Mouse (Mus musculus) heart, embryonic 10.5 days (tissue): ENCODE data around the gene Abhd6. TPM values are rescaled to one million over a fixed set of nuclear protein-coding genes. Genes with fewer than 3 reads are reported as not detected.
"Not testable (repeated sequence)": the region's sequence is repeated elsewhere in the genome, so short reads cannot be mapped to it uniquely, and the experiment has no call there.

Source experiments
- DNase-seq: peaks from one replicate; pipeline ENCODE4 v3.0.0-alpha.2; 2017; ENCODE audit warnings: low spot score
- H3K27ac ChIP-seq: fragments of 300-500 bp; sonication (generic); 2 replicates; pipeline ENCODE4 v1.5.1; 2016; ENCODE audit warnings: mild to moderate bottlenecking
- H3K27me3 ChIP-seq: fragments of 300-500 bp; sonication (generic); 2 replicates; pipeline ENCODE4 v1.6.1; 2016; ENCODE audit warnings: mild to moderate bottlenecking; ENCODE audit not compliant: poor library complexity, insufficient read depth, severe bottlenecking
- H3K36me3 ChIP-seq: fragments of 300-500 bp; sonication (generic); 2 replicates; pipeline ENCODE4 v1.6.1; 2016; ENCODE audit warnings: mild to moderate bottlenecking, moderate library complexity
- H3K4me1 ChIP-seq: fragments of 300-500 bp; sonication (generic); 2 replicates; pipeline ENCODE4 v1.6.1; 2016; ENCODE audit warnings: mild to moderate bottlenecking
- H3K4me3 ChIP-seq: fragments of 300-500 bp; sonication (generic); 2 replicates; pipeline ENCODE4 v1.5.1; 2016; ENCODE audit warnings: mild to moderate bottlenecking, moderate library complexity
- H3K9me3 ChIP-seq: fragments of 300-500 bp; sonication (generic); 2 replicates; pipeline ENCODE4 v1.6.1; 2016; ENCODE audit warnings: mild to moderate bottlenecking, moderate library complexity
- WGBS: fragments of 180-500 bp; shearing (Covaris S2); methylation state at CpG from one replicate; pipeline ENCODE4 v1.1.7; 2016; 5-methylcytosine and 5-hydroxymethylcytosine counted together
- polyA plus RNA-seq: library from polyadenylated mRNA; unstranded; fragments of >200 nt; fragmentation: Nextera tagmentation; extraction: Ambion mirVana; gene quantifications from 2 replicates; pipeline ENCODE4 v1.2.1, GENCODE M21; 2016

Gene Abhd6
- polyA plus RNA-seq, 1 experiment from 2014 or later, result 16.0 TPM

- Histone ChIP-seq H3K9me3 (no peaks in the 10 kb centered on the region), H3K36me3 (no peaks in the 10 kb centered on the region), H3K27ac (no peak overlapping the region), H3K4me1 (peaks cover 16% of the 10 kb centered on the region; the same call in 1 of the 2 replicates), H3K4me3 (peak overlapping the region; percentile 16), H3K27me3 (peaks cover 44% of the 10 kb centered on the region)
- DNase-seq, result peak; percentile 79
- WGBS, result 18% methylated on average over 17 of the region's 17 CpGs
Observed at GRCm38 (mm10) chr14:8000831-8001685, 1.6 kb upstream of the Abhd6 start.

- H3K27ac ChIP-seq, result peak overlapping the region; percentile 78
- 1% methylated on average over 23 of the region's 23 CpGs for WGBS
- H3K9me3 ChIP-seq, result no peaks in the 10 kb centered on the region
- DNase-seq, result no peak
- peaks cover 44% of the 10 kb centered on the region for H3K27me3 ChIP-seq
- H3K36me3 ChIP-seq, result no peaks in the 10 kb centered on the region
- H3K4me3 ChIP-seq, result peak overlapping the region; percentile 73
- H3K4me1 ChIP-seq, result peaks cover 16% of the 10 kb centered on the region; the same call in 1 of the 2 replicates
Observed at GRCm38 (mm10) chr14:8003093-8003670, 480 bp downstream of the Abhd6 start.

DNA sequence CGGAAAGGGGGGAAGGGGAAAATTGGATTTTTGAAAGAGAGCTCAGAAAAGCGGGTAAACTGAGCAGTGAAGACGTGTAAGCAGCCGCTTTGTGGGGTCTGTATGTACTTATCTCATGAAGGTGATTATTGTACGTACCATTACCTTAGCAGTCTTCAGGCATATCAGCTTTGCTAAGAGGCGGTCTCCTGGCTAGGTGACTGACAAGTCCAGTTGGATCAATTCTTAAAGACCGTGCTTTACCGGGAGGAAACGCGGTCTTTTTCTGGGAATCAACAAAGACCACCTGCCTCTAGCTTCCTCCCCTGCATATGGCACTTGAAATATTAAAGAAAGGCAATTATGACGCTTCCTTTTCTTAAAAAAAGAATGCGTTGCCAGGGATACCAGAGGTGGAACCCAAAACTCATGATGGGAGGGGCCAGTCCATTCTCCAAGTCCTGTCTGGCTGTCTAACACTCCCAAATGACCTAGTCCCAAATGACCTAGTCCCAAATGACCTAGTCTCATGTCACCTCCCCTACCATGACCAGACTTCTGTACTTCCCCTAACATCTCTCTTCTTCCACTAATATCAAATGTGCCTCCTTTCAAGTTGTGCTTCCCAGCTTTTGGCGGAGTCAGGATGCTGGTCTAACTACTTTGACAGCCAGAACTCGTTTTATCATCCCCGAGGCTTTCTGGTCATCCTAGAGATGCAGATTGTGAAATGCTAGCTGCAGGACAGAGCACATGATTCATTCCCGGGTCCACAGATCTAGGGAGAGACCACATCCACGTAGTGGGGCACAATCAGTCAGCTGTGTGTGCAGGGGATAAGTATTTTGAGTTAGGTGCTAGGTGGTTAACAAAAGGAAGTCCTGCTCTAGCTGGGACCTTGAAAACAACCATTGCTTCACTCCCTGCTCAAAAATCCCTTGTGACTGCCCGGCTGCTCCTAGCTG is 1.3 kb downstream of the Abhd6 start:
- Histone ChIP-seq H3K9me3 (no peaks in the 10 kb centered on the region), H3K27ac (no peak overlapping the region), H3K36me3 (no peaks in the 10 kb centered on the region), H3K27me3 (peaks cover 43% of the 10 kb centered on the region), H3K4me3 (peak overlapping the region; percentile 73), H3K4me1 (peaks cover 16% of the 10 kb centered on the region; the same call in 1 of the 2 replicates)
- 54% methylated on average over 18 of the region's 18 CpGs for WGBS
- DNase-seq, result no peak

- peaks cover 14% of the 10 kb centered on the region; the same call in 1 of the 2 replicates for H3K4me1 ChIP-seq
- H3K36me3 ChIP-seq, H3K4me3 ChIP-seq, H3K27ac ChIP-seq, H3K9me3 ChIP-seq, DNase-seq: not testable (repeated sequence)
- 63% methylated on average over 3 of the region's 3 CpGs for WGBS
- H3K27me3 ChIP-seq, result peaks cover 23% of the 10 kb centered on the region
Observed at GRCm38 (mm10) chr14:8006061-8006460, 3.4 kb downstream of the Abhd6 start.

DNA sequence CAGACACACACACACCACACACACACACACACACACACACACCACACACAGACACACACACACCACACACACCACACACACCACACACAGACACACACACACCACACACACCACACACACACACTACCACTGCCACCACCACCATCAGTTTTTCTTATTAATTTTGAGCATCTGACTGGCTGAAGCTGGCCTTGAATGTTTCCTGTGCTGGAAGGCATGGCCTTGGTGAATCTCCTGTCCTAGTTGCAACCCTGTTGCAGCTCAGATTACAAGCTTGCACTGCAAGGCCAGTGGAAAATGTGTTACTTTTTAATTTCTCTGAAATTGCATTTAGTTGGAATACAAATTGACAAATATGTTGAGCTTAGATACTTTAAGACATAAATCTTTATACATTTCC is 4.4 kb downstream of the Abhd6 start:
- Histone ChIP-seq H3K4me3 (no peak overlapping the region), H3K27me3 (peaks cover 13% of the 10 kb centered on the region), H3K27ac (no peak overlapping the region), H3K9me3 (no peaks in the 10 kb centered on the region), H3K4me1 (0 out of 2 replicates have a peak, but pooled peaks cover 10% of the 10 kb centered on the region), H3K36me3 (no peaks in the 10 kb centered on the region)
- no peak for DNase-seq

DNA sequence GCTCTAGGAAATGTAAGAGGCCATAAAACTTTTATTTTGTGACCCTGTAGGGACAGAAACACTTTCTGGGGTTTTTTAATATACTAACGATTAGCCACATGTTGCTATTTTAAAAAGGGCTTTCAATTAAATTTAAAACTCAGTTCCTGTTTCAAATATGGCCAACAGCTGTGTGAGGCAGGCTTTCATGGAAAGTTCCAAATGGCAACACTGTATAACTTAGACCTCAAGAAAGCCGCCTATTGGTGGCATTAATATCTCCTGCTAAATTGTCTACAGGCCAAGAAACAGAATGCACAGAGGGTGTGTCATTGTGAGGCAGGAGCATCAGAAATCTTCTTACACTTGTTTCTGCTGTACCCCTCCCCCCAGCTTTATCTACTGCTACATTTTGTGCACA is 4.8 kb downstream of the Abhd6 start:
- DNase-seq, result no peak
- WGBS, result 81% methylated on average over 2 of the region's 2 CpGs
- 0 out of 2 replicates have a peak, but pooled peaks cover 8% of the 10 kb centered on the region for H3K4me1 ChIP-seq

GRCm38 (mm10) chr14:8007923-8008322 is 5.2 kb downstream of the Abhd6 start:
- 89% methylated on average over 10 of the region's 10 CpGs for WGBS
- H3K4me1 ChIP-seq, result 0 out of 2 replicates have a peak, but pooled peaks cover 6% of the 10 kb centered on the region
- no peaks in the 10 kb centered on the region for H3K9me3 ChIP-seq
- H3K36me3 ChIP-seq, result no peaks in the 10 kb centered on the region
- DNase-seq, result no peak
- H3K27me3 ChIP-seq, result peaks cover 8% of the 10 kb centered on the region; the same call in 1 of the 2 replicates
- no peak overlapping the region for H3K4me3 ChIP-seq
- no peak overlapping the region for H3K27ac ChIP-seq

More for the DNA sequence above, 4.8 kb downstream of the Abhd6 start:
- H3K27me3 ChIP-seq, result peaks cover 8% of the 10 kb centered on the region
- H3K27ac ChIP-seq, result no peak overlapping the region
- H3K4me3 ChIP-seq, result no peak overlapping the region
- no peaks in the 10 kb centered on the region for H3K36me3 ChIP-seq
- H3K9me3 ChIP-seq, result no peaks in the 10 kb centered on the region

GRCm38 (mm10) chr14:8011297-8011696 is 8.6 kb downstream of the Abhd6 start:
- H3K4me3 ChIP-seq, result no peak overlapping the region
- no peak overlapping the region for H3K27ac ChIP-seq
- no peaks in the 10 kb centered on the region for H3K9me3 ChIP-seq
- DNase-seq, result no peak
- WGBS, result 80% methylated on average over 2 of the region's 2 CpGs
- H3K4me1 ChIP-seq, result no peaks in the 10 kb centered on the region
- no peaks in the 10 kb centered on the region for H3K27me3 ChIP-seq
- H3K36me3 ChIP-seq, result no peaks in the 10 kb centered on the region

DNA sequence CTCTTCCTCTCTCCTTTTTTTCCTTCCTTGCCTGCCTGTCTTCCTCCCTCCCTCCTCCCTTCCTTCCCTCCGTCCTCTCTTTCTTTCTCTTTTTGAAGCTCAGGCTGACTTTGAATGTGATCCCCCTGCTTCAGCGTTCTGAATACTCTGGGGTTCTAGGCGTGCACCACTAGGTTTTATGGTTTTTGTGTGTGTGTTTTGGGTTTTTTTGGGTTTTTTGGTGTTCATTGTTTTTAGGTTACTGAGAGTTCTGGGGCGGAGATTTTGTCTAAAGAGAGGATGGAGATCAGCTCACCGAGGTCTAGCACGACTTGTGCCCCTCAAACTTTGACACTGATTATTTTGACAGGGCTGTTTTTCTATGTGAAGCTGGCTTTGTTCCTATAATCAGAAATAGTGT is 9.2 kb downstream of the Abhd6 start:
- no peaks in the 10 kb centered on the region for H3K27me3 ChIP-seq
- DNase-seq, result no peak
- H3K4me1 ChIP-seq, result no peaks in the 10 kb centered on the region
- no peaks in the 10 kb centered on the region for H3K9me3 ChIP-seq
- 76% methylated on average over 6 of the region's 6 CpGs for WGBS
- no peak overlapping the region for H3K27ac ChIP-seq
- H3K4me3 ChIP-seq, result no peak overlapping the region
- no peaks in the 10 kb centered on the region for H3K36me3 ChIP-seq

DNA sequence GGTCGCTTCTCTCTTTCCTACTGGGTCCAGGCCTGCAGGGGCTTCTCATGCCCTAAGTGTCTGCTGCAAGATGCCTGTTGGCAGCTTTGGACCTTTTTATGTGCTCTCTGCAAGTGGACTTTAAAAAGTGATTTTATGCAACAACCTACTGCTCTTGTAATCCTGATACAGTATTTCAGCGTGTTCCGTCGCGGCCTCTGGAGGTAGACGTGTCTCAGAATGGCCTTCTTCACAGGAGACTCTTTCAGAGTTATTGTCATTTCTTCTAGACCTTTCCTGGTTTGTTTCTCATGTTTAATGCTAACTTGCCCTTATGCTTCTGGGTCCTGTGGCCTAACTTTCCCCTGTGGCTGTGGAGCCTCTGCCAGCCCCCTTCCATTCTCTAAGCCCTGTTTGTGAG is 13.1 kb downstream of the Abhd6 start:
- H3K4me1 ChIP-seq, result no peaks in the 10 kb centered on the region
- WGBS, result 92% methylated on average over 6 of the region's 6 CpGs

GRCm38 (mm10) chr14:8016276-8016675 is 13.6 kb downstream of the Abhd6 start:
- Histone ChIP-seq H3K9me3 (no peaks in the 10 kb centered on the region), H3K36me3 (no peaks in the 10 kb centered on the region), H3K27me3 (no peaks in the 10 kb centered on the region), H3K4me1 (no peaks in the 10 kb centered on the region), H3K4me3 (no peak overlapping the region), H3K27ac (no peak overlapping the region)
- no peak for DNase-seq
- 82% methylated on average over 6 of the region's 6 CpGs for WGBS

More for the DNA sequence above, 13.1 kb downstream of the Abhd6 start:
- Histone ChIP-seq H3K27ac (no peak overlapping the region), H3K36me3 (no peaks in the 10 kb centered on the region), H3K9me3 (no peaks in the 10 kb centered on the region), H3K4me3 (no peak overlapping the region), H3K27me3 (no peaks in the 10 kb centered on the region)
- DNase-seq, result no peak

DNA sequence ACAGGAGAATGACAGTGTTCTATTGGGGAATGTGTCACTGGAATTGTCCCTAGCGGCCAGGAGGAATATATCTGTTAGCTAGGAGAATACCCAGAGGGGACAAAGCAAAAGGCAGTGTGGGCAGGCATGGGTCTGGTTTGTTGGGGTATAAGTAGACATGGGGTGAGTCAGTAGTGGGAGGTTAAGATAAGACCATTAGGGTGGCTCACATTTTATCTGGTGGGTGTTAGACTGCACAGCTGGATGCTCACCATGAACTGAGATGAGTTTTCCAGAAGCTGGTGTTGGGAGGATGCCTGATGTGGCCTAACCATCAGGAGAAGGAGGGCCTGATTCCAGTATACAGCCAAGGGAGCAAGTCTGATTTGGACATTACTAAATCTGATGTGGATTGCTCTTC is 14.2 kb downstream of the Abhd6 start:
- Histone ChIP-seq H3K9me3 (no peaks in the 10 kb centered on the region), H3K36me3 (no peaks in the 10 kb centered on the region), H3K27me3 (no peaks in the 10 kb centered on the region), H3K4me3 (no peak overlapping the region), H3K27ac (no peak overlapping the region), H3K4me1 (no peaks in the 10 kb centered on the region)
- peak; percentile 58 for DNase-seq
- 53% methylated on average over 1 of the region's 1 CpGs for WGBS
